Mouse (Mus musculus) limb, embryonic 14.5 days (tissue): ENCODE results near the gene Fis1. TPM values are rescaled to one million over a fixed set of nuclear protein-coding genes. Genes with fewer than 3 reads are reported as not detected.

ENCODE experiments used
- ATAC-seq: fragments of 200-750 bp; cut with Nextera tagmentation; 2 replicates; pipeline ENCODE4 v1.8.0; 2017; ENCODE audit warnings: low read depth, moderate number of reproducible peaks, moderate TSS enrichment; ENCODE audit not compliant: low FRiP score
- DNase-seq: peaks from one replicate; pipeline ENCODE4 v3.0.0-alpha.2; 2015; ENCODE audit warnings: low spot score
- H3K27ac ChIP-seq: fragments of 300-500 bp; sonication (generic); replicated peaks from 2 replicates; pipeline ENCODE4 v1.5.1; 2014; ENCODE audit warnings: low read depth, mild to moderate bottlenecking, low read length, moderate library complexity, mixed read lengths
- H3K27me3 ChIP-seq: fragments of 300-500 bp; sonication (generic); 2 replicates; pipeline ENCODE4 v1.6.1; 2014; ENCODE audit warnings: low read length, mixed read lengths; ENCODE audit not compliant: control insufficient read depth, insufficient read depth
- H3K36me3 ChIP-seq: fragments of 300-500 bp; sonication (generic); 2 replicates; pipeline ENCODE4 v1.6.1; 2014; ENCODE audit warnings: mild to moderate bottlenecking, low read length, moderate library complexity, mixed read lengths; ENCODE audit not compliant: control insufficient read depth, insufficient read depth
- H3K4me1 ChIP-seq: fragments of 300-500 bp; sonication (generic); 2 replicates; pipeline ENCODE4 v1.6.1; 2014; ENCODE audit warnings: antibody characterized with exemption, low read length, mixed read lengths; ENCODE audit not compliant: control insufficient read depth, insufficient read depth
- H3K4me2 ChIP-seq: fragments of 300-500 bp; sonication (generic); replicated peaks from 2 replicates; pipeline ENCODE4 v1.6.1; 2014; ENCODE audit warnings: low read depth, mild to moderate bottlenecking, low read length, moderate library complexity; ENCODE audit not compliant: severe bottlenecking
- H3K4me3 ChIP-seq: fragments of 300-500 bp; sonication (generic); replicated peaks from 2 replicates; pipeline ENCODE4 v1.5.1; 2014; ENCODE audit warnings: low read length
- H3K9ac ChIP-seq: fragments of 300-500 bp; sonication (generic); 2 replicates; pipeline ENCODE4 v1.6.1; 2014; ENCODE audit warnings: mild to moderate bottlenecking, low read depth, low read length, moderate library complexity; ENCODE audit not compliant: severe bottlenecking
- H3K9me3 ChIP-seq: fragments of 300-500 bp; sonication (generic); 2 replicates; pipeline ENCODE4 v1.6.1; 2016; ENCODE audit warnings: low read length; ENCODE audit not compliant: control insufficient read depth
- POLR2A ChIP-seq: fragments of 200-500 bp; IDR thresholded peaks from 2 replicates; pipeline ENCODE4 v1.8.0; 2012; ENCODE audit warnings: inconsistent platforms, mild to moderate bottlenecking, moderate library complexity, borderline replicate concordance; ENCODE audit not compliant: insufficient read depth, insufficient read length; ENCODE audit errors: extremely low read depth
- WGBS: fragments of 180-500 bp; shearing (Covaris S2); extraction: QIAGEN DNeasy Blood & Tissue Kit; methylation state at CpG from one replicate; pipeline ENCODE4 v1.1.7; 2014; 5-methylcytosine and 5-hydroxymethylcytosine counted together
- polyA plus RNA-seq, 2 experiments: library from polyadenylated mRNA; depleted of rRNA in 1 of 2; stranded (reverse) in 1 of 2; unstranded in 1 of 2; fragments of >200 nt; fragmentation: Nextera tagmentation in 1 of 2; extraction: Ambion mirVana in 1 of 2; gene quantifications; 2 replicates each; pipeline versions ENCODE4 v1.2.1 to v1.2.3; 2012 to 2014

Fis1 gene
- polyA plus RNA-seq, 2 experiments = 225 to 284 TPM

- ATAC-seq (no peak), DNase-seq (no peak)
- Histone ChIP-seq H3K4me1 (peaks cover 5% of the 10 kb centered on the region), H3K27me3 (no peaks in the 10 kb centered on the region), H3K4me3 (no peak overlapping the region), H3K27ac (no peak overlapping the region), H3K36me3 (peaks cover 15% of the 10 kb centered on the region), H3K9ac (no peak overlapping the region), H3K9me3 (no peaks in the 10 kb centered on the region), H3K4me2 (no peak overlapping the region)
- WGBS = 50% methylated on average over 15 of the region's 16 CpGs
- no peak for TF ChIP-seq POLR2A
Measured at GRCm38 (mm10) chr5:136982338-136982930, 29.4 kb downstream of the Fis1 start.

GRCm38 (mm10) chr5:136984828-136985227 is 31.8 kb downstream of the Fis1 start:
- H3K36me3 ChIP-seq = peaks cover 26% of the 10 kb centered on the region
- no peak for DNase-seq

GRCm38 (mm10) chr5:136986695-136987137 is 33.6 kb downstream of the Fis1 start, which contains the start of gene Plod3:
Gene Plod3, plus strand, starts transcription at chr5:136987019.
- DNase-seq = peak; percentile 100
- H3K36me3 ChIP-seq = peaks cover 33% of the 10 kb centered on the region
- peak within 1 kb of the TSS; percentile 79 for H3K4me2 ChIP-seq
- ATAC-seq = peak; percentile 91
- H3K4me3 ChIP-seq = peak within 1 kb of the TSS; percentile 78
- no peaks in the 10 kb centered on the region for H3K27me3 ChIP-seq
- WGBS = under 1% methylated on average over 26 of the region's 26 CpGs
- H3K4me1 ChIP-seq = peaks cover 11% of the 10 kb centered on the region
- no peaks in the 10 kb centered on the region for H3K9me3 ChIP-seq
- H3K9ac ChIP-seq = peak within 1 kb of the TSS; percentile 94
- peak within 1 kb of the TSS; percentile 89 for H3K27ac ChIP-seq
- TF ChIP-seq POLR2A = peak; percentile 21; the same call in 1 of the 2 replicates

More at GRCm38 (mm10) chr5:136984828-136985227, 31.8 kb downstream of the Fis1 start:
- no peak for ATAC-seq
- peaks cover 11% of the 10 kb centered on the region for H3K4me1 ChIP-seq
- no peak overlapping the region for H3K4me2 ChIP-seq
- no peak overlapping the region for H3K9ac ChIP-seq
- no peaks in the 10 kb centered on the region for H3K27me3 ChIP-seq
- no peak overlapping the region for H3K27ac ChIP-seq
- H3K4me3 ChIP-seq = no peak overlapping the region
- no peak for TF ChIP-seq POLR2A
- no peaks in the 10 kb centered on the region for H3K9me3 ChIP-seq
- WGBS = 57% methylated on average over 14 of the region's 14 CpGs

- Histone ChIP-seq H3K27ac (peak overlapping the region; percentile 89), H3K4me1 (peaks cover 11% of the 10 kb centered on the region), H3K27me3 (no peaks in the 10 kb centered on the region), H3K4me2 (peak overlapping the region; percentile 79), H3K9me3 (no peaks in the 10 kb centered on the region), H3K36me3 (peaks cover 39% of the 10 kb centered on the region), H3K4me3 (peak overlapping the region; percentile 78), H3K9ac (peak overlapping the region; percentile 94)
- TF ChIP-seq POLR2A = peak; percentile 74; the same call in 1 of the 2 replicates
- 2% methylated on average over 59 of the region's 67 CpGs for WGBS
- ATAC-seq (peak; percentile 76), DNase-seq (peak; percentile 63)
Measured at GRCm38 (mm10) chr5:136987138-136987933, 34.3 kb downstream of the Fis1 start.

- ATAC-seq = 0 out of 2 replicates have a peak, but pooled peaks have one; percentile 0
Measured at GRCm38 (mm10) chr5:136987934-136988271, 34.8 kb downstream of the Fis1 start, which contains the start of gene Znhit1. Gene Znhit1, minus strand, starts transcription at chr5:136988021.

More at GRCm38 (mm10) chr5:136987934-136988271, 34.8 kb downstream of the Fis1 start, which contains the start of gene Znhit1:
- H3K9me3 ChIP-seq = no peaks in the 10 kb centered on the region
- H3K36me3 ChIP-seq = peaks cover 45% of the 10 kb centered on the region
- H3K4me2 ChIP-seq = peak within 1 kb of the TSS; percentile 79
- peaks cover 11% of the 10 kb centered on the region for H3K4me1 ChIP-seq
- WGBS = 6% methylated on average over 12 of the region's 12 CpGs
- DNase-seq = no peak
- H3K27ac ChIP-seq = peak within 1 kb of the TSS; percentile 89
- peak within 1 kb of the TSS; percentile 78 for H3K4me3 ChIP-seq
- H3K9ac ChIP-seq = peak within 1 kb of the TSS; percentile 94
- no peaks in the 10 kb centered on the region for H3K27me3 ChIP-seq
- no peak for TF ChIP-seq POLR2A
